Comparison of ENCODE assay signal across 8 mouse cellular contexts in the genomic region with DNA sequence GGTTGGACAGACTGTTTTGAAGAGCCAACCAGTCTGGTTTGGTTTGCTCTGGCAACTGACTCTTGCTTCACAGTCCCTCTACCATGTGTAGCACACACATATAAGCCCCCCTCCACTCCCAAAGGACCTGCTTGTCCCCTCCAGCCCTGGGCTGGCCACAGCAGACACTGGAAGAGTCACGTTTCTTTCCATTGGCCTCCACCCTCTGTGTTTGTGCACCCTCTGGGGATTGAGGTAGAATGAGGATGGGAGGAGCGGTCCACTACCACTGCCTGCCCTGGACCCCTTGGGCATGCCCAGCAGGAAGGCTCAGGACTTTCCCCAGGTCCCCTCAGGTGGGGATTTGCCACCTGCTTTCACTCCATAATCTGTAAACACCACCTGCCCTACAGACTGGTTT. TPM values are rescaled to one million over a fixed set of nuclear protein-coding genes. Genes with fewer than 3 reads are reported as not detected.
DNase-seq lines count a peak whose midpoint lies in the region; ATAC-seq lines count a peak whose summit lies in the region.
"Had no signal": no experiment of that assay in that cellular context is flagged by ENCODE, and none has a peak within 500 bp of the region (broad histone marks: within the 10 kb centered on the region; RNA-seq: fewer than 3 reads in every experiment).

No protein-coding gene starts in this region.

- no peaks in the 10 kb centered on the region for H3K27me3 ChIP-seq in lung, embryonic 15.5 days
- no peaks in the 10 kb centered on the region for H3K27me3 ChIP-seq in heart, embryonic 16.5 days (ENCODE audit: control insufficient read depth, insufficient read depth, low read length)
- no peaks in the 10 kb centered on the region for H3K27me3 ChIP-seq in limb, embryonic 15.5 days
- no peaks in the 10 kb centered on the region for H3K27me3 ChIP-seq in stomach, embryonic 14.5 days (ENCODE audit: control insufficient read depth, insufficient read depth, low read length)

- WGBS in lung, embryonic 15.5 days = 37% methylated on average over 2 of the region's 2 CpGs
- WGBS in heart, embryonic 16.5 days = 52% methylated on average over 2 of the region's 2 CpGs
- 52% methylated on average over 2 of the region's 2 CpGs for WGBS in limb, embryonic 15.5 days
- 53% methylated on average over 2 of the region's 2 CpGs for WGBS in stomach, embryonic 14.5 days

- peaks cover 51% of the 10 kb centered on the region for H3K4me1 ChIP-seq in lung, embryonic 15.5 days
- peaks cover 25% of the 10 kb centered on the region for H3K4me1 ChIP-seq in heart, embryonic 16.5 days (ENCODE audit: control insufficient read depth, insufficient read depth, low read length)
- H3K4me1 ChIP-seq in limb, embryonic 15.5 days = peaks cover 45% of the 10 kb centered on the region
- H3K4me1 ChIP-seq in stomach, embryonic 14.5 days (ENCODE audit: control insufficient read depth, insufficient read depth, low read length) = peaks cover 23% of the 10 kb centered on the region

- no peak for DNase-seq in lung, postnatal 14 days
- no peak for DNase-seq in urinary bladder, adult 18-20 months (ENCODE audit: low spot score in 2 of 2)
- DNase-seq in cerebellum, adult 11 months = no peak
- DNase-seq: cerebellum, postnatal 36 days had no signal

- H3K9ac ChIP-seq in lung, embryonic 15.5 days = peak overlapping the region; percentile 92
- H3K9ac ChIP-seq in heart, embryonic 16.5 days (ENCODE audit: low read length) = peak overlapping the region; percentile 96; the same call in 1 of the 2 replicates
- H3K9ac ChIP-seq in limb, embryonic 15.5 days = peak overlapping the region; percentile 5; the same call in 1 of the 2 replicates
- H3K9ac ChIP-seq in stomach, embryonic 14.5 days (replicated peaks; ENCODE audit: low read depth, low read length) = no peak overlapping the region; the same call in 1 of the 2 replicates

- peak overlapping the region; percentile 86 for H3K4me3 ChIP-seq in lung, embryonic 15.5 days
- peak overlapping the region; percentile 88 for H3K4me3 ChIP-seq in heart, embryonic 16.5 days (ENCODE audit: low read length)
- H3K4me3 ChIP-seq in limb, embryonic 15.5 days = peak overlapping the region; percentile 84
- peak overlapping the region; percentile 78 for H3K4me3 ChIP-seq in stomach, embryonic 14.5 days (ENCODE audit: low read depth, low read length)

- peak overlapping the region; percentile 88 for H3K4me2 ChIP-seq in lung, embryonic 15.5 days
- H3K4me2 ChIP-seq in heart, embryonic 16.5 days (ENCODE audit: low read depth, low read length) = peak overlapping the region; percentile 99
- H3K4me2 ChIP-seq in limb, embryonic 15.5 days = peak overlapping the region; percentile 97
- H3K4me2 ChIP-seq in stomach, embryonic 14.5 days (replicated peaks; ENCODE audit: low read depth, low read length) = peak overlapping the region; percentile 98

- peak overlapping the region; percentile 89 for H3K27ac ChIP-seq in lung, embryonic 15.5 days
- peak overlapping the region; percentile 92; the same call in 1 of the 2 replicates for H3K27ac ChIP-seq in heart, embryonic 16.5 days (ENCODE audit: low read length)
- H3K27ac ChIP-seq in limb, embryonic 15.5 days = peak overlapping the region; percentile 95; the same call in 1 of the 2 replicates
- H3K27ac ChIP-seq in stomach, embryonic 14.5 days (ENCODE audit: low read length) = peak overlapping the region; percentile 81; the same call in 1 of the 2 replicates

- no peaks in the 10 kb centered on the region for H3K9me3 ChIP-seq in lung, embryonic 15.5 days
- no peaks in the 10 kb centered on the region for H3K9me3 ChIP-seq in heart, embryonic 16.5 days (replicated peaks; ENCODE audit: control insufficient read depth, low read length)
- no peaks in the 10 kb centered on the region for H3K9me3 ChIP-seq in limb, embryonic 15.5 days
- no peaks in the 10 kb centered on the region for H3K9me3 ChIP-seq in stomach, embryonic 14.5 days (ENCODE audit: control insufficient read depth, low read depth, low read length)

- ATAC-seq in lung, embryonic 15.5 days (ENCODE audit: borderline replicate concordance, extremely low read depth, low FRiP score, low TSS enrichment) = no peak
- no peak for ATAC-seq in heart, embryonic 16.5 days (replicated peaks; ENCODE audit: extremely low read depth, insufficient read depth, low FRiP score)
- no peak for ATAC-seq in limb, embryonic 15.5 days (ENCODE audit: insufficient number of reproducible peaks, low FRiP score, low TSS enrichment, low read depth)
- no peak for ATAC-seq in stomach, embryonic 14.5 days (ENCODE audit: insufficient number of reproducible peaks, insufficient read depth, low FRiP score, low read depth)

- H3K36me3 ChIP-seq in lung, embryonic 15.5 days = no peaks in the 10 kb centered on the region
- peaks cover 2% of the 10 kb centered on the region; the same call in 1 of the 2 replicates for H3K36me3 ChIP-seq in heart, embryonic 16.5 days (ENCODE audit: control insufficient read depth, insufficient read depth)
- H3K36me3 ChIP-seq in limb, embryonic 15.5 days = no peaks in the 10 kb centered on the region
- H3K36me3 ChIP-seq in stomach, embryonic 14.5 days (ENCODE audit: control insufficient read depth, insufficient read depth, low read length) = no peaks in the 10 kb centered on the region

RNA-seq across cellular contexts. Expression of gene Ctdspl, which starts 1.8 kb away (rescaled TPM):
- 19.0 and 22.2 TPM in 2 replicates for polyA plus RNA-seq in lung, embryonic 15.5 days (2015; fragmentation: Nextera tagmentation; extraction: Ambion mirVana)
- polyA plus RNA-seq in heart, embryonic 16.5 days (2015; fragmentation: Nextera tagmentation; extraction: Ambion mirVana) = 8.1 and 9.3 TPM in 2 replicates
- polyA plus RNA-seq in limb, embryonic 15.5 days (2015; fragmentation: Nextera tagmentation; extraction: Ambion mirVana) = 17.0 and 19.2 TPM in 2 replicates
- 26.6 and 26.7 TPM in 2 replicates for polyA plus RNA-seq in stomach, embryonic 14.5 days (2014; fragmentation: Nextera tagmentation; extraction: Ambion mirVana)
